Mouse (Mus musculus) liver, embryonic 14.5 days (tissue): ENCODE results near the gene Snrk. TPM values are rescaled to one million over a fixed set of nuclear protein-coding genes. Genes with fewer than 3 reads are reported as not detected.

Experiments
- ATAC-seq: fragments of 200-750 bp; cut with Nextera tagmentation; 2 replicates; pipeline ENCODE4 v1.8.0; 2017; ENCODE audit warnings: moderate number of reproducible peaks, mild to moderate bottlenecking, moderate library complexity; ENCODE audit not compliant: insufficient read depth
- DNase-seq, 3 experiments: peaks; one replicate each; pipeline ENCODE4 v3.0.0-alpha.2; 2012 to 2013; ENCODE audit warnings: low read depth in 3 of 3, low spot score in 3 of 3
- H3K27ac ChIP-seq: fragments of 300-500 bp; sonication (generic); 2 replicates; pipeline ENCODE4 v1.5.1; 2014; ENCODE audit warnings: moderate library complexity, mild to moderate bottlenecking, control low read depth, inconsistent platforms
- H3K27me3 ChIP-seq: fragments of 300-500 bp; sonication (generic); 2 replicates; pipeline ENCODE4 v1.6.1; 2014; ENCODE audit warnings: mild to moderate bottlenecking, low read length, moderate library complexity; ENCODE audit not compliant: control insufficient read depth, insufficient read depth
- H3K36me3 ChIP-seq: fragments of 300-500 bp; sonication (generic); replicated peaks from 2 replicates; pipeline ENCODE4 v1.6.1; 2014; ENCODE audit warnings: low read depth; ENCODE audit not compliant: control insufficient read depth, insufficient read depth
- H3K4me1 ChIP-seq, 2 experiments: fragments of 200-500 bp in 1 of 2; fragments of 300-500 bp in 1 of 2; sonication (generic) in 1 of 2; replicated peaks; 2 replicates each; pipeline ENCODE4 v1.6.1; 2012 to 2014; ENCODE audit warnings: antibody characterized with exemption in 1 of 2, inconsistent platforms in 1 of 2, low read length in 1 of 2; ENCODE audit not compliant: control insufficient read depth in 2 of 2, insufficient read depth in 2 of 2
- H3K4me2 ChIP-seq: fragments of 300-500 bp; sonication (generic); 2 replicates; pipeline ENCODE4 v1.6.1; 2014; ENCODE audit warnings: low read depth, mild to moderate bottlenecking, control low read depth, moderate library complexity
- H3K4me3 ChIP-seq, 2 experiments: fragments of 200-500 bp in 1 of 2; fragments of 300-500 bp in 1 of 2; sonication (generic) in 1 of 2; 2 replicates each; pipeline ENCODE4 v1.5.1; 2012 to 2014; ENCODE audit warnings: low read depth in 2 of 2, low read length in 2 of 2, mild to moderate bottlenecking in 2 of 2, control low read depth in 1 of 2, inconsistent platforms in 1 of 2, moderate library complexity in 1 of 2; ENCODE audit not compliant: insufficient read depth in 1 of 2
- H3K9ac ChIP-seq: fragments of 300-500 bp; sonication (generic); replicated peaks from 2 replicates; pipeline ENCODE4 v1.6.1; 2014; ENCODE audit warnings: mild to moderate bottlenecking, control low read depth, moderate library complexity
- H3K9me3 ChIP-seq: fragments of 300-500 bp; sonication (generic); 2 replicates; pipeline ENCODE4 v1.6.1; 2016; ENCODE audit warnings: low read length, mixed read lengths; ENCODE audit not compliant: control insufficient read depth
- CTCF ChIP-seq: IDR thresholded peaks from 2 replicates; pipeline ENCODE4 v1.5.1; 2016; ENCODE audit warnings: antibody characterized with exemption, low read depth, control low read depth
- EP300 ChIP-seq: IDR thresholded peaks from 2 replicates; pipeline ENCODE4 v1.6.1; 2016; ENCODE audit warnings: antibody characterized with exemption, low read depth
- WGBS: fragments of 180-500 bp; shearing (Covaris S2); extraction: QIAGEN DNeasy Blood & Tissue Kit; methylation state at CpG from one replicate; pipeline ENCODE4 v1.1.7; 2014; ENCODE audit not compliant: insufficient replicate concordance; 5-methylcytosine and 5-hydroxymethylcytosine counted together
- polyA plus RNA-seq, 2 experiments: library from polyadenylated mRNA; depleted of rRNA in 1 of 2; stranded (reverse) in 1 of 2; unstranded in 1 of 2; fragments of >200 nt; fragmentation: Nextera tagmentation in 1 of 2; extraction: Ambion mirVana in 1 of 2; gene quantifications; 2 replicates each; pipeline versions ENCODE4 v1.2.1 to v1.2.3; 2012 to 2014

Gene Snrk
- polyA plus RNA-seq (2012; rRNA removed) (9.9 and 12.9 TPM in 2 replicates), polyA plus RNA-seq (2014; fragmentation: Nextera tagmentation; extraction: Ambion mirVana) (10.4 and 12.3 TPM in 2 replicates)

DNA sequence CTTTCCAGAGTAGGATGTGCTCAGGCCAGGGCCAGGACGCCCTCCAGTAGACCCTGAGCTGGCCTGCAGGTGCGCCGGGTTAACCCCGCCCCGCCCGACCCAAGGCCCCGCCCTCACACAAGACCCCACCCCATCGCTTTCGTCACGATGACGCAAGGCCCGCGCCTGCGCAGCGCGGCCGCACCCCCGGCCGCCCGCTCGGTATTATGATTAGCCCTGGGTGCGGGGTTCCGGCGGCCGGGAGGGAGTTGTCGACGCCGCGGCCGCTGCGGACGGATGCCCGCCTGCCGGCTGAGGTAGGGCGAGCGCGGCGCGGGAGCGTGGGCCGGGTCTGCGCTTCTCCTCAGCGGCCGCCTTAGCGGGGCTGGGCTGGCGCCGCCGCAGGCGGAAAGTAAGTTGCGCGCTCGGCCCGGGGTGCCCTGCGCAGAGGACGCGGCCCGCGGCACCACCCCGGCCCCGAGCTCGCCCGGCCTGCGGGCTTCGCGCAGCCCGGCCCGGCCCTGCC, at the start of gene Snrk:
Gene Snrk, plus strand, starts transcription at position 155 of the 505 bp plus-strand sequence.
- peak within 1 kb of the TSS; percentile 89 for H3K9ac ChIP-seq
- H3K4me2 ChIP-seq = peak within 1 kb of the TSS; percentile 91
- TF ChIP-seq EP300 (no peak), CTCF (no peak)
- no peaks in the 10 kb centered on the region; the same call in 1 of the 2 replicates for H3K27me3 ChIP-seq
- ATAC-seq (peak; percentile 91), DNase-seq (peak; percentile 64 to 66 (median 66))
- no peaks in the 10 kb centered on the region for H3K36me3 ChIP-seq
- H3K4me3 ChIP-seq = peak within 1 kb of the TSS; percentile 85 to 89
- peak within 1 kb of the TSS; percentile 68 for H3K27ac ChIP-seq
- WGBS = under 1% methylated on average over 57 of the region's 67 CpGs
- peaks cover 12 to 27% of the 10 kb centered on the region in 2 experiments for H3K4me1 ChIP-seq
- no peaks in the 10 kb centered on the region for H3K9me3 ChIP-seq

DNA sequence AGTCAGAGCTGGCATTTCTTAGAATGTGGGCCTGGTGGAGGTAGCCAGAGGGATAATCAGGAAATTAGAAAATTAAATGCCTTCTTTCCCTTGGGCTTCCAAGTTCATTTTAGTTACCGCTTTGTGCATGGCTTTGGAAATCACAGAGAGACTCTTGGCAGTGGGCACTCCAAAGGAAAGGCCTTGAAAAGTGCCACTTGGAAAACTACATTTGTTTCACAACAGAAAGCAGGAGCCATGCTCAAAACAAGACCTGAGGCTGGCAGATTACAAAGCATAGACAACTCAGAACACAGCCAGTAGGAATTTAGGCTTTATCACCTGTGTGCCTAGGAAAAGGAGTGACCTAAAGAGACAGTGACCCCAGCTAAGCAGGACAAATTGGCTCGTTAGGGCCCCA, 49.4 kb upstream of the Snrk start:
- DNase-seq (no peak), ATAC-seq (no peak)
- H3K4me2 ChIP-seq = no peak overlapping the region
- H3K4me3 ChIP-seq = no peak overlapping the region
- 58% methylated on average over 2 of the region's 2 CpGs for WGBS
- H3K9me3 ChIP-seq = no peaks in the 10 kb centered on the region
- TF ChIP-seq EP300 (no peak), CTCF (no peak)
- H3K27ac ChIP-seq = no peak overlapping the region
- H3K9ac ChIP-seq = no peak overlapping the region
- no peaks in the 10 kb centered on the region for H3K4me1 ChIP-seq
- no peaks in the 10 kb centered on the region for H3K27me3 ChIP-seq
- no peaks in the 10 kb centered on the region for H3K36me3 ChIP-seq

DNA sequence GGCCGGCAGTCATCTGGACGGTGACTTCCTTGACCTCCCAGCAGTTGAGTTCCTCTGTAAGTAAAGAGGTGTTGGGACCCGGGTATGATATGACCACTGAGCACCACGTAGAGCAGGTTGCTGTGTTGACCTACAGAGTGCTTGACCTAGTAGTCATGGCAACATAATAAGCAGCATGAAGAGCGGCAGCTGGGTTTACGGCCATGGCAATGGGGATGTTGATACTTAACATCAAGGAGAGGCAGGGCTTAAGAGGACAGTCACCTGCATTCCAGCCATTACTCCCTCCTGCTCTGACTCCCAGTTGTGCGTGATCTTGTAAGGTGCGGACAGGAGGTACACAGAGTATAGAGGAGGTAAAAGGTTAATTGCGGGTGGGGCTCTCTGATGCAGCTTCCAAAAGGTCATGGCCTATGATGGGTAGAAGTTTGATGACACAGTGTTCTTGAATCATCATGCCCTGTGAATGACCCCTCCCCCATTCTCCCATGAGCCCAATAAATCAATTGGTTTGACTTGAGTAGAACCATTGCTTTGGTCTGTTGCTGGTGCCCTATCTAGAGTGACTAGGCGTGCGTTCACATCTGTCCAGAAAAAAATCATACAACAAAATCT, 47.4 kb upstream of the Snrk start:
- Histone ChIP-seq H3K9me3 (no peaks in the 10 kb centered on the region), H3K4me2 (no peak overlapping the region), H3K4me1 (no peaks in the 10 kb centered on the region), H3K9ac (no peak overlapping the region), H3K27me3 (no peaks in the 10 kb centered on the region), H3K4me3 (no peak overlapping the region), H3K36me3 (no peaks in the 10 kb centered on the region), H3K27ac (no peak overlapping the region)
- TF ChIP-seq CTCF = no peak
- TF ChIP-seq EP300 = no peak
- 51% methylated on average over 11 of the region's 11 CpGs for WGBS
- DNase-seq (no peak), ATAC-seq (no peak)

DNA sequence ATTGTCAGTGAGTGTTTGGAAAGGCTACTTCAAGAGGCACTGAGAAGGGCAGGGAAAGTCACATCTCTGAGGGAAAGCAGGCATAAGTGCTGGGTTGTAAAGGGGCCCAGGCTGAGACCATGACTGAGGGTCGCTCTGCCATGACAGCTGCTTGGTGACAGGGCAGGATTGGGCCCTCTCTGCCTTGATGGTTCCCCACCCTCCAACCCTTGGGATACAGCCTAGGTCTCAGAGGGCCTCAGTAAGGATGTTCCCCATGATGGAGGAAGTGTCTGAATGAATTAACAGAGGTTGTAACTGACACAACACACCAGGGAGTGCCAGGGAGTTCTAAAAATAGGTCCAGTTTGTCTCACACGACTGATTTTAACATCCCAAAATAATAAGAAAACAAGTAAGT, 43.1 kb upstream of the Snrk start:
- Histone ChIP-seq H3K9me3 (no peaks in the 10 kb centered on the region), H3K4me3 (no peak overlapping the region), H3K4me2 (no peak overlapping the region), H3K36me3 (no peaks in the 10 kb centered on the region), H3K9ac (no peak overlapping the region), H3K27me3 (no peaks in the 10 kb centered on the region), H3K4me1 (no peaks in the 10 kb centered on the region), H3K27ac (no peak overlapping the region)
- DNase-seq (no peak), ATAC-seq (no peak)
- TF ChIP-seq CTCF = no peak
- no peak for TF ChIP-seq EP300
- 20% methylated on average over 2 of the region's 2 CpGs for WGBS

DNA sequence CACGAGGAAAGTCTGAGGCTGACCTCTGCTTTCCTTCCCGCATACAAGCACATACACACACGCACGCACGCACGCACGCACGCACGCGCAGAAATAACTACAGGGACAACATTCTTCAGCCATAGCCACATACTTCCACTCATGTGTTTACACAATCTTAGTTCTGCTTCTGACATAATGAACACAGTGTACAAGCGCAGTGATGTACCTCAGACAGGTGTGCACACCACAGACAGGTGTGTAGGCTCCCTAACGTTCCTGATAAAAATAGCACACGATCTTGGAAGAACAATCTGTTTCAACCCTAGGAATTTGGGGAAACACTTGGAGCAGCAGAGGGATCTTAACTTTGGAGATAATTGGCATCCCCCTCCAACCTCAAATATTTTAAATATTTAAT, 42.5 kb upstream of the Snrk start:
- no peaks in the 10 kb centered on the region for H3K27me3 ChIP-seq
- ATAC-seq (no peak), DNase-seq (no peak)
- no peak overlapping the region for H3K9ac ChIP-seq
- H3K4me1 ChIP-seq = no peaks in the 10 kb centered on the region
- no peak overlapping the region for H3K27ac ChIP-seq
- H3K36me3 ChIP-seq = no peaks in the 10 kb centered on the region
- WGBS = 83% methylated on average over 13 of the region's 13 CpGs
- H3K9me3 ChIP-seq = no peaks in the 10 kb centered on the region
- TF ChIP-seq EP300 = no peak
- TF ChIP-seq CTCF = no peak
- no peak overlapping the region for H3K4me3 ChIP-seq
- H3K4me2 ChIP-seq = no peak overlapping the region
